Mouse (Mus musculus) thymus, adult 2 months (tissue): ENCODE data around the gene Cyb5r3.

ENCODE experiments used
- CTCF ChIP-seq: fragments of 200-500 bp; IDR thresholded peaks from 2 replicates; pipeline ENCODE4 v1.5.1; 2012; ENCODE audit warnings: mild to moderate bottlenecking, control low read depth, low read length, moderate library complexity, borderline replicate concordance; ENCODE audit not compliant: control insufficient read depth, poor library complexity, insufficient read depth; ENCODE audit errors: extremely low read depth
- POLR2A ChIP-seq: fragments of 200-500 bp; IDR thresholded peaks from 2 replicates; pipeline ENCODE4 v1.6.1; 2012; ENCODE audit warnings: mild to moderate bottlenecking, low read length, control low read depth, moderate library complexity; ENCODE audit not compliant: control insufficient read depth, poor library complexity, insufficient read depth; ENCODE audit errors: extremely low read depth

- TF ChIP-seq CTCF = no peak
- no peak for TF ChIP-seq POLR2A
These were observed 2.3 kb downstream of the Cyb5r3 start for GRCm38 (mm10) chr15:83169772-83170722.
